Mouse (Mus musculus) thymus, postnatal 0 days (tissue): ENCODE results near the gene Srsf10. TPM values are rescaled to one million over a fixed set of nuclear protein-coding genes. Genes with fewer than 3 reads are reported as not detected.

Experiments
- DNase-seq: peaks from one replicate; pipeline ENCODE4 v3.0.0-alpha.2; 2015; ENCODE audit warnings: low spot score
- polyA plus RNA-seq: library from polyadenylated mRNA; unstranded; fragments of >200 nt; fragmentation: Nextera tagmentation; extraction: Ambion mirVana; gene quantifications from 2 replicates; pipeline ENCODE4 v1.2.1, GENCODE M21; 2015

Srsf10 gene
- polyA plus RNA-seq, 1 experiment from 2014 or later, result 276 TPM

- no peak for DNase-seq
Observed at GRCm38 (mm10) chr4:135913433-135913832, 57.9 kb downstream of the Srsf10 start.

- no peak for DNase-seq
Observed at GRCm38 (mm10) chr4:135918635-135919279, 63.2 kb downstream of the Srsf10 start.

- no peak for DNase-seq
Observed at GRCm38 (mm10) chr4:135919280-135919639, 63.7 kb downstream of the Srsf10 start.

Other genes with a start within 250 kb of the Srsf10 start
- gene Ifnlr1, start 169.5 kb upstream of the Srsf10 start, polyA plus RNA-seq, result 0.24 and 0.29 TPM in 2 replicates
- gene Il22ra1, start 127.6 kb upstream of the Srsf10 start, polyA plus RNA-seq, result not detected in 2 replicates
- 0.10 and 0.21 TPM in 2 replicates for gene Myom3, start 96.0 kb upstream of the Srsf10 start, polyA plus RNA-seq
- gene Pnrc2, start 18.1 kb downstream of the Srsf10 start, polyA plus RNA-seq, result 217 and 229 TPM in 2 replicates
- 5.5 and 5.8 TPM in 2 replicates for gene Cnr2, start 39.6 kb downstream of the Srsf10 start, polyA plus RNA-seq
- gene Fuca1, start 65.0 kb downstream of the Srsf10 start, polyA plus RNA-seq, result 56.0 and 63.5 TPM in 2 replicates
- gene Hmgcl, start 90.7 kb downstream of the Srsf10 start, polyA plus RNA-seq, result 70.1 and 72.8 TPM in 2 replicates
- gene Gale, start 108.0 kb downstream of the Srsf10 start, polyA plus RNA-seq, result 41.8 and 43.9 TPM in 2 replicates
- gene Lypla2, start 116.9 kb downstream of the Srsf10 start, polyA plus RNA-seq, result 145 and 149 TPM in 2 replicates
- gene Pithd1, start 131.5 kb downstream of the Srsf10 start, polyA plus RNA-seq, result 174 and 180 TPM in 2 replicates
- 41.5 and 45.0 TPM in 2 replicates for gene Eloa, start 166.0 kb downstream of the Srsf10 start, polyA plus RNA-seq
- 717 and 718 TPM in 2 replicates for gene Rpl11, start 197.7 kb downstream of the Srsf10 start, polyA plus RNA-seq